Mouse (Mus musculus) midbrain, embryonic 13.5 days (tissue): ENCODE results near the gene Srrm2. TPM values are rescaled to one million over a fixed set of nuclear protein-coding genes. Genes with fewer than 3 reads are reported as not detected.

ENCODE experiments used
- ATAC-seq: fragments of 200-750 bp; cut with Nextera tagmentation; 2 replicates; pipeline ENCODE4 v1.8.0; 2017; ENCODE audit warnings: mild to moderate bottlenecking, moderate TSS enrichment, moderate library complexity
- H3K27ac ChIP-seq: fragments of 300-500 bp; sonication (generic); 2 replicates; pipeline ENCODE4 v1.5.1; 2015; ENCODE audit warnings: inconsistent platforms, mild to moderate bottlenecking, moderate library complexity
- H3K27me3 ChIP-seq: fragments of 300-500 bp; sonication (generic); 2 replicates; pipeline ENCODE4 v1.6.1; 2015; ENCODE audit warnings: mild to moderate bottlenecking, inconsistent platforms
- H3K36me3 ChIP-seq: fragments of 300-500 bp; sonication (generic); 2 replicates; pipeline ENCODE4 v1.6.1; 2015; ENCODE audit warnings: mild to moderate bottlenecking, inconsistent platforms
- H3K4me1 ChIP-seq: fragments of 300-500 bp; sonication (generic); replicated peaks from 2 replicates; pipeline ENCODE4 v1.6.1; 2015; ENCODE audit warnings: inconsistent platforms
- H3K4me2 ChIP-seq: fragments of 300-500 bp; sonication (generic); replicated peaks from 2 replicates; pipeline ENCODE4 v1.6.1; 2015; ENCODE audit warnings: moderate library complexity, mild to moderate bottlenecking, inconsistent platforms
- H3K4me3 ChIP-seq: fragments of 300-500 bp; sonication (generic); replicated peaks from 2 replicates; pipeline ENCODE4 v1.5.1; 2015; ENCODE audit warnings: mild to moderate bottlenecking, inconsistent platforms
- H3K9ac ChIP-seq: fragments of 300-500 bp; sonication (generic); replicated peaks from 2 replicates; pipeline ENCODE4 v1.6.1; 2015; ENCODE audit warnings: mild to moderate bottlenecking, inconsistent platforms
- H3K9me3 ChIP-seq: fragments of 300-500 bp; sonication (generic); 2 replicates; pipeline ENCODE4 v1.6.1; 2016; ENCODE audit warnings: mild to moderate bottlenecking, inconsistent platforms
- WGBS: fragments of 180-500 bp; shearing (Covaris S2); methylation state at CpG from one replicate; pipeline ENCODE4 v1.1.7; 2015; 5-methylcytosine and 5-hydroxymethylcytosine counted together
- polyA plus RNA-seq: library from polyadenylated mRNA; unstranded; fragments of >200 nt; fragmentation: Nextera tagmentation; extraction: Ambion mirVana; gene quantifications from 2 replicates; pipeline ENCODE4 v1.2.1, GENCODE M21; 2015

Gene Srrm2
- polyA plus RNA-seq, 1 experiment from 2014 or later, result 664 TPM

DNA sequence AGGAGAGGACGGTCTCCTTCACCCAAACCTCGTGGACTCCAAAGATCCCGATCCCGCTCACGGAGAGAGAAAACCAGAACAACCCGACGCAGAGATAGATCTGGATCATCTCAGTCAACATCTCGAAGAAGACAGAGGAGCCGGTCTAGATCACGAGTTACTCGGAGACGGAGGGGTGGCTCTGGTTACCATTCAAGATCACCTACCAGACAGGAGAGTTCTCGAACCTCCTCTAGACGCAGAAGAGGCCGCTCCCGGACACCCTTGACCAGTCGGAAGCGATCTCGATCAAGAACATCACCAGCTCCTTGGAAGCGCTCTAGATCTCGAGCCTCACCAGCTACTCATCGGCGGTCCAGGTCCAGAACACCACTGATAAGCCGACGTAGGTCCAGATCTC is 28.9 kb downstream of the Srrm2 start:
- WGBS, result 98% methylated on average over 25 of the region's 25 CpGs
- Histone ChIP-seq H3K4me3 (no peak overlapping the region), H3K9ac (no peak overlapping the region), H3K9me3 (peaks cover 8% of the 10 kb centered on the region; the same call in 1 of the 2 replicates), H3K36me3 (peaks cover 100% of the 10 kb centered on the region), H3K4me2 (no peak overlapping the region), H3K27ac (no peak overlapping the region), H3K27me3 (no peaks in the 10 kb centered on the region), H3K4me1 (no peaks in the 10 kb centered on the region)
- ATAC-seq, result no peak

DNA sequence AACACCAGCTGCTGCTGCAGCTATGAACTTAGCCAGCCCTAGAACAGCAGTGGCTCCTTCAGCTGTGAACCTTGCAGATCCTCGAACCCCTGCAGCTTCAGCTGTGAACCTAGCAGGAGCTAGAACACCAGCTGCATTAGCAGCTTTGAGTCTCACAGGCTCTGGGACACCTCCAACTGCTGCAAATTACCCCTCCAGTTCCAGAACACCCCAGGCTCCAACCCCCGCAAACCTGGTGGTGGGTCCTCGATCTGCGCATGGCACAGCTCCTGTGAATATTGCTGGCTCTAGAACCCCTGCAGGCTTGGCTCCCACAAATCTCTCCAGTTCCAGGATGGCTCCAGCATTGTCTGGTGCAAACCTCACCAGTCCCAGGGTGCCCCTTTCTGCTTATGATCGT is 30.4 kb downstream of the Srrm2 start:
- no peak overlapping the region for H3K27ac ChIP-seq
- H3K9me3 ChIP-seq, result peaks cover 8% of the 10 kb centered on the region; the same call in 1 of the 2 replicates
- WGBS, result 98% methylated on average over 5 of the region's 5 CpGs
- peaks cover 100% of the 10 kb centered on the region for H3K36me3 ChIP-seq
- no peak for ATAC-seq
- H3K4me3 ChIP-seq, result no peak overlapping the region
- no peak overlapping the region for H3K4me2 ChIP-seq
- no peaks in the 10 kb centered on the region for H3K27me3 ChIP-seq
- H3K4me1 ChIP-seq, result no peaks in the 10 kb centered on the region
- no peak overlapping the region for H3K9ac ChIP-seq

DNA sequence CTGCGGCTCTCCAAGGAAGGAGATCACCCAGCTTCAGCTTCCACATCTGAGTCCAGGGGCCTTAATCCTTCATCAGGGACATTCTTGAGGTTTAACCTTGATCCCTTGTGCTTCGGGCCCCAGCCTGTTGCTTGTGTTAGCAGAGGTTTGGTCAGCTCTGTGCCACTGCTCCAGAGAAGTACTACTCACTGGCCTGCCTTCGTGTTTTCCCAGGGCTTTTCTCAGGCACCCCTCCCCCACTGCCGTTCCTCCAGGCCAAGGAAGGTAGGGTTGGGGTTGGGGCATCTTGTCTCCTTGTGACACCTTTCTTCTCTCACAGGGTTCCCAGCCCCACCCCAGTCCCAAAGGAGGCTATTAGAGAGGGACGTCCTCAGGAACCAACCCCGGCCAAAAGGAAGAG is 31.8 kb downstream of the Srrm2 start:
- ATAC-seq, result no peak
- H3K9me3 ChIP-seq, result peaks cover 8% of the 10 kb centered on the region; the same call in 1 of the 2 replicates
- H3K27ac ChIP-seq, result no peak overlapping the region
- H3K27me3 ChIP-seq, result no peaks in the 10 kb centered on the region
- H3K36me3 ChIP-seq, result peaks cover 99% of the 10 kb centered on the region
- no peak overlapping the region for H3K9ac ChIP-seq
- H3K4me1 ChIP-seq, result peaks cover 8% of the 10 kb centered on the region
- no peak overlapping the region for H3K4me3 ChIP-seq
- 83% methylated on average over 6 of the region's 6 CpGs for WGBS
- no peak overlapping the region for H3K4me2 ChIP-seq

DNA sequence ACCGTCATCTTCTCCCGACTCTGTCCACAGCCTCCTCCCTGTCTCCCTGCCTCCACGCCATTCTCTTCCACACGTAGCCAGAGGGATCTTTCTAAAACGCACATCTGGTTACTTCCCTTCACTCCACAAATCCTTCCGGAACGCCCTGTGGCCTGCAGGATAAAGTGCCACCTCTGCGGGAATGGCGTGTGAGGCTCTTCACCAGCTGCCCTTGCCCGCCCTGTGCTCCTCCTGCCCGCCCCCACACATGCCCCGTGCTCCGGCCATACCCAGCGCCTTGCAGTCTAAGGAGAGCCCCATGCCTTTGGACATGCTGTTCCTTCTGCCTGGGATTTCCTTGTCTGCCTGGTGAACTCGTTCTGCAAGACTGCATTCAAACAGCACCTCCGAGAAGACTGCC is 32.7 kb downstream of the Srrm2 start:
- H3K4me2 ChIP-seq, result no peak overlapping the region
- ATAC-seq, result peak; percentile 44; the same call in 1 of the 2 replicates
- peaks cover 92% of the 10 kb centered on the region for H3K36me3 ChIP-seq
- H3K4me1 ChIP-seq, result peaks cover 17% of the 10 kb centered on the region
- H3K27me3 ChIP-seq, result no peaks in the 10 kb centered on the region
- H3K4me3 ChIP-seq, result no peak overlapping the region
- H3K9me3 ChIP-seq, result peaks cover 8% of the 10 kb centered on the region; the same call in 1 of the 2 replicates
- H3K27ac ChIP-seq, result no peak overlapping the region
- 85% methylated on average over 16 of the region's 16 CpGs for WGBS
- no peak overlapping the region for H3K9ac ChIP-seq

DNA sequence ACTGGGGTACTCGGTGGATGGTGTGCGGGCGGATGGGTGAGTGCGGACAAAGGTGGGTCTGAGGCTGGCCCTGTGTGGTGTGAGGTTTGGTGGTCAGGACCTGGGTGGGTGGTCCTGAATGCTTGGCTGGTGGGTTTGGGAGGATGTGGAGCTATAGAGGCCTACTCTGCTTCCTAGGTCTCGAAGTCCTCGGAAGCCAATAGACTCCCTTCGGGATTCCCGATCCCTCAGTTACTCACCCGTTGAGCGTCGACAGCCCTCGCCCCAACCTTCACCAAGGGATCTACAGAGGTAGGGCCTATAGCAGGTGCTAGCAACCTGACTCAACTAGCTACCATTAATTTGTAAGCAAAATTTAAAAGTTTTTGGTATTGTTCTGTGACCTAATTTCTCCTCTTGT is 33.3 kb downstream of the Srrm2 start:
- 91% methylated on average over 12 of the region's 12 CpGs for WGBS
- H3K27me3 ChIP-seq, result no peaks in the 10 kb centered on the region
- ATAC-seq, result 0 out of 2 replicates have a peak, but pooled peaks have one; percentile 46

DNA sequence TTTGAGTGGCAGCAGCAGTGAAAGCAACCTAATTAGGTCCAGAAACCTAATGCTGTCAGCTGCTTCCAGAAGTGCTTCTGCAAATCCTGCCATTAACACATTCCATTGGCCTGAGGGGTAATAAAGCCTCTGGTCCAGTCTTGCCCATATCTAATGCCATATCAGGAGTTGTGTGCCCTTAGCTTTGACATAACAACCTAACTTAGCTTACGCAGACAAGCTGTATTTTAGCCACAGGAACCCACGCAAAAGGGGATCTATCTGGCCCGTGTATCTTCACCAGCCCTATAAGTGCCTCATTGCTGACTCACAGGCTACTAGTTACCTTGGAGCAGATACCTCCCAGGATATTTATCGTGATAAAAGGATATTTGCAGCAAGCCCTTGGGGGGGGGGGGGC is 35.3 kb downstream of the Srrm2 start:
- Histone ChIP-seq H3K9me3 (no peaks in the 10 kb centered on the region), H3K9ac (no peak overlapping the region), H3K4me3 (no peak overlapping the region), H3K4me2 (no peak overlapping the region), H3K27me3 (no peaks in the 10 kb centered on the region), H3K4me1 (peaks cover 25% of the 10 kb centered on the region), H3K27ac (no peak overlapping the region), H3K36me3 (peaks cover 66% of the 10 kb centered on the region)
- ATAC-seq, result no peak
- WGBS, result 86% methylated on average over 4 of the region's 4 CpGs

More for the DNA sequence above, 33.3 kb downstream of the Srrm2 start:
- Histone ChIP-seq H3K4me1 (peaks cover 20% of the 10 kb centered on the region), H3K27ac (no peak overlapping the region), H3K4me3 (no peak overlapping the region), H3K36me3 (peaks cover 86% of the 10 kb centered on the region), H3K4me2 (no peak overlapping the region), H3K9me3 (peaks cover 5% of the 10 kb centered on the region; the same call in 1 of the 2 replicates), H3K9ac (no peak overlapping the region)

DNA sequence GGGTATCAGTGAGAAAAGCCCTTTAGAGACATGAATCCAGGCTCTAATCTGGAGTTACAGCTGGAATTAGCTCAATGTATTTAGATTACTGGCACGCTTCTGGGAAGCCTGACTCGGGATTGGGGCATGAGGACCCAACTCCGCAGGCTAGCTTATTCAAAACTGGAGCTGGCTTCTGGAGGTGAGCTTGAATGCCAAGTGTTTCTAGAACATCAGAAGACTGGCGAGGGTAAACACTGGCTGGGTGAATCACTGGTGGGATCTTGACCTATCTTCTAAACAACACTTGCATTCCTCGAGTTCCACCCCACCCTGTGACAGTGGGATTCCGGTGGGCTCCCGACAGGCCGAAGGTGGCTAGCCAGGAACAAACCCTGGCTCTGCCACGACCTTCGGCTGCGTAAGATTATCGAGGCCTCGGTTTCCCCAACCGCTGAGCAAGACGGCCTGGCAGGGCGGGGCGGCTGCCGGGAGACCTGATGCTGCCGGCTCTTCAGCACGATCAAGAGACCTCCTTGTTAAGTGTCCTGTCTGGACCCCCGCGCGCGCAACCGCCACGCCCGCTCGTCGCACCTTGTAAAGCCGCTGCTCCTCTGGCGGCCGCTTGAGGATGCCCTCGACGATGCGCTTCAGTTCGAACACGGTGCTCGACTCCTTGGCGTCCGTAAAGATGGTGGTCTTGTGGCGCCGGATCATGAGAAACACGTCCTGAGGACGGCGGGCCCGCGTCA is 38.1 kb downstream of the Srrm2 start:
- peak; percentile 88 for ATAC-seq
- peaks cover 13% of the 10 kb centered on the region; the same call in 1 of the 2 replicates for H3K27me3 ChIP-seq
- H3K36me3 ChIP-seq, result peaks cover 38% of the 10 kb centered on the region
- no peaks in the 10 kb centered on the region for H3K9me3 ChIP-seq
- peak overlapping the region; percentile 92 for H3K9ac ChIP-seq
- H3K4me3 ChIP-seq, result peak overlapping the region; percentile 75
- H3K4me1 ChIP-seq, result peaks cover 25% of the 10 kb centered on the region
- under 1% methylated on average over 47 of the region's 47 CpGs for WGBS
- peak overlapping the region; percentile 75 for H3K4me2 ChIP-seq
- peak overlapping the region; percentile 96 for H3K27ac ChIP-seq

DNA sequence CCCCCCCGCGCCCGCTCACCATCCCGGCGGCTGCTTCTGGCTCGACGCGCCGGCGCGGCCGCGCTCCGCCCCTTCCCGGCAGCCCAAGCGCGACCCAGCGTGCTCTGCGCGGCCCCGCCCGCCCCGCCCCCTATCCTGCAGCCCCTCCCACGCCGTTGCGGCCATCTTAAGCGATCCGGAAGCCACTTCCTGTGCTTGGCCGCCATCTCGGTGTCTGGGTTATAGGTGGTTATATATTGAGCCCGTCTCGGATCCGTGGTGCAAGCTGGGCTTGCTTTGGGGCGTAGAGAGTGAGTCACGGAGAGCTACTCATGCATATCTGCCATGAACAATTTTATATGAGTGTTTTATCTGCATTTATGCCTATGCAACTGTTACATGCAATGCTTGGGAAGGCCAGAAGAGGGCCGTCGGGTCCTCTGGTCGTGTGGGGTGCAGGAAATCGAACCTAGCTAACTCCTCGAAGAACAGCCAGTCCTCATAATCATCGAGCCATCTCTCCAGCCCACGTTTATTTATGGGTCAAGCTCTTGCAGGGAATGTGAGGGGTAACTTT is 38.8 kb downstream of the Srrm2 start, which contains the start of gene Elob:
Elob (minus strand) TSS at position 73 of the 556 bp plus-strand sequence.
- Histone ChIP-seq H3K4me1 (peaks cover 25% of the 10 kb centered on the region), H3K9ac (peak within 1 kb of the TSS; percentile 92), H3K27me3 (peaks cover 20% of the 10 kb centered on the region; the same call in 1 of the 2 replicates), H3K4me2 (peak within 1 kb of the TSS; percentile 75), H3K9me3 (no peaks in the 10 kb centered on the region), H3K36me3 (peaks cover 31% of the 10 kb centered on the region), H3K4me3 (peak within 1 kb of the TSS; percentile 75), H3K27ac (peak within 1 kb of the TSS; percentile 96)
- peak; percentile 95 for ATAC-seq
- WGBS, result 1% methylated on average over 41 of the region's 42 CpGs

DNA sequence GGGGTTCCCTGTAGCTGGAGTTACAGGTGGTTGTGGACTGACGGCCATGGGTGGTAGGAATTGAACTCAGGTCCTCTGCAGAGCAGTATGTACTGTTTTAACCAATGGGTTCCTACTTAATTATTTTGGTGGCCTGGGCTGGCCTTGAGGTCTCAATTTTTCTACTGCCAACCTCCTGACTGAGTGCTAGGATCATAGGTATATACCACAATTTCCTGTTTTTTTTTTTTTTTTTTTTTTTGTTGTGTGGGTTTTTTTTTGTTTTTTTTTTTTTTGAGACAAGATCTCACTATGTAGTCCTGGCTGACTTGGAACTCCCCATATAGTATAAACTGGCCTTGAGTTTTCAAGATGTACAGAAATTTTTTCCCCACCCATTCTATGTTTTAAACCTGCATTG is 40.9 kb downstream of the Srrm2 start:
- Histone ChIP-seq H3K36me3 (peaks cover 10% of the 10 kb centered on the region), H3K4me3 (no peak overlapping the region)
- 97% methylated on average over 1 of the region's 1 CpGs for WGBS

DNA sequence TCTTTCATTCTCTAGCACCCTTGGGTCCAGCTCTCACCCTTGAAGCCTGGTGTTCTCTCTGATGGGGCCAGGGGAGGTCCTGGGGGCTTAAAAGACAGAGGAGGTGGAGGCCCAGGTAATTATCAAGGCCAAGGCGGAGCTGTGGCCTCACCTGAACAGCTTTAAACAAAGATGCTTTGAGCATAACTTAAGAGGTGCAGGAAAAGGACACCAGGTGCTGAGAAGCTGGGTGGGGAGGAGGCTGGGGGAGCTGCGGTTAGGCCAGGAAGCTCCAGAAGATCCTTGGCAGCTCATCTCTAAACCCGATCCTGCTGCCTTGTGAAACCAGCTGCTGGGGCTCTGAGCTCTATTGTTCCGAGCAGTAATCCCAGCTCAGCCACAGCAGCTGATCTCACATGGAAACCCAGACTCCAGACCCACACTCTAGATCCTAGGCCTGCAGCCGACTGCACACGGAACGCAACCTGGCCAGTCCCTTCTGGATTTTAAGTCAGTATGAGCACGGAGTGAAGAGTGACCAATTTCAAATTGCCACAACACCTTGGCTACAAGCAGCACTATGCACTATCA is 45.8 kb downstream of the Srrm2 start, which contains the start of gene Prss33:
Prss33 (minus strand) TSS at position 51 of the 570 bp plus-strand sequence.
- Histone ChIP-seq H3K4me2 (no peak within 1 kb of the TSS), H3K27me3 (peaks cover 27% of the 10 kb centered on the region; the same call in 1 of the 2 replicates), H3K4me1 (peaks cover 5% of the 10 kb centered on the region; the same call in 1 of the 2 replicates), H3K9ac (no peak within 1 kb of the TSS; the same call in 1 of the 2 replicates), H3K4me3 (no peak within 1 kb of the TSS), H3K9me3 (no peaks in the 10 kb centered on the region), H3K36me3 (no peaks in the 10 kb centered on the region), H3K27ac (no peak within 1 kb of the TSS)
- peak; percentile 44 for ATAC-seq
- WGBS, result 44% methylated on average over 8 of the region's 8 CpGs

More for the DNA sequence above, 40.9 kb downstream of the Srrm2 start:
- no peak overlapping the region for H3K9ac ChIP-seq
- no peak overlapping the region for H3K4me2 ChIP-seq
- peaks cover 27% of the 10 kb centered on the region; the same call in 1 of the 2 replicates for H3K27me3 ChIP-seq
- no peak overlapping the region for H3K27ac ChIP-seq
- H3K9me3 ChIP-seq, result no peaks in the 10 kb centered on the region
- ATAC-seq, result no peak
- H3K4me1 ChIP-seq, result peaks cover 29% of the 10 kb centered on the region

DNA sequence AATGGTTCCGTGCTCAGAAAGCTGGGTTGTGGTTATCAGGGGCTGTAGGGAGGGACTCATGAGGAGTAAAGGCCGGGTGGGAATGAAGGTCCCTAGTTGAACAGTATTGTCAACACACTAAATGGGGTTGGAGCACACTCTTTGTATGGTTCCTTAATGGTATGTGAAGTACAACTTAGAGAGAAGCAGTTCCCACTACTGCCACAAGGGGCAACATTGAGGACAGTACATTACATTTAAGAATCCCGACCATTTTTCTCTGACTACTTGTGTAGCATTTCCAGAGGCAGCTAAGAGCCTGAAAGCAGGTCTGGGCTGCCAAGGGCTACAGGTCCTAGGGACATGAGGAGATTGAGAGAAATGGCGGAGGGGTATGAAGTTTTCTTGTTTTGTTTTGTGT is 50.8 kb downstream of the Srrm2 start:
- H3K27me3 ChIP-seq, result no peaks in the 10 kb centered on the region
- H3K9ac ChIP-seq, result no peak overlapping the region
- H3K4me2 ChIP-seq, result no peak overlapping the region
- no peaks in the 10 kb centered on the region for H3K36me3 ChIP-seq
- WGBS, result 33% methylated on average over 4 of the region's 4 CpGs
- ATAC-seq, result 0 out of 2 replicates have a peak, but pooled peaks have one; percentile 2
- no peaks in the 10 kb centered on the region for H3K9me3 ChIP-seq
- H3K4me1 ChIP-seq, result peaks cover 2% of the 10 kb centered on the region; the same call in 1 of the 2 replicates
- no peak overlapping the region for H3K27ac ChIP-seq
- no peak overlapping the region for H3K4me3 ChIP-seq
